Mouse (Mus musculus): ENCODE measurements around the gene Atg10.
"Not testable (repeated sequence)": the region's sequence is repeated elsewhere in the genome, so short reads cannot be mapped to it uniquely, and the experiment has no call there.

Atg10 gene

DNA sequence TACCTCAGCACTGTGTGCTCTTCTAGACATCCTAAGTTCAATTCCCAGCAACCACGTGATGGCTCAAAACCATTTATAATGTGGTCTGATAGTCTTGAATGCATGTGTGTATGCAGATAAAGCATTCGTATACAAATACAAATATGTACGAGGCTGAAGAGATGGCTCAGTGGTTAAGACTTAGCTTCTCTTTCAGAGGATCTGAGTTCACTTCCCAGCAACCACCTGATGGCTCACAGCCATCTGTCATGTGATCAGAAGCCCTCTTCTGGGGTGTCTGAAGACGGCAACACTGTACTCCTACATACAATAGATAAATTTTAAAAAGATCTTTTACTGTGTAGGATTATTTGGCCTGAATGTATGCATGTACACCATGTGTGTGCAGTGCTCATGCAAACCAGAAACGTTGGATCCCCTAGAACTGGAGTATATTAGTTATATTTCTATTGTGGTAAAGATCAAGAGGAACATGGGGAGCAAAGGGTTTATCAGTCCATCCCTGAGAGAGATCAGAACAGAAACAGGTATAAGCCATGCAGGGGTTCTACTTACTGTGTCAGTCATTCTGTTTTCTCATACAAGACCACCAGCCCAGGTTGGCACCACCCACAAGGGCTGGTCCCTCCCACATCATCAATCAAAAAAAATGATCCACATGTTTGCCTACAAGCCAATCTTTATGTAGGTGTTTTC, 296.7 kb downstream of the Atg10 start:
- Histone ChIP-seq H3K27me3 (ENCODE audit: insufficient read depth, low read length) (no peaks in the 10 kb centered on the region), H3K4me3 (replicated peaks; ENCODE audit: low read length) (no peak overlapping the region), H3K36me3 (ENCODE audit: insufficient read depth, low read length) (peaks cover 42% of the 10 kb centered on the region), H3K4me1 (replicated peaks; ENCODE audit: low read depth, low read length) (peaks cover 31% of the 10 kb centered on the region), H3K9me3 (ENCODE audit: low read length) (no peaks in the 10 kb centered on the region)
- TF ChIP-seq CTCF (conservative IDR thresholded peaks at IDR 0.05; ENCODE audit: low read length) = no peak

DNA sequence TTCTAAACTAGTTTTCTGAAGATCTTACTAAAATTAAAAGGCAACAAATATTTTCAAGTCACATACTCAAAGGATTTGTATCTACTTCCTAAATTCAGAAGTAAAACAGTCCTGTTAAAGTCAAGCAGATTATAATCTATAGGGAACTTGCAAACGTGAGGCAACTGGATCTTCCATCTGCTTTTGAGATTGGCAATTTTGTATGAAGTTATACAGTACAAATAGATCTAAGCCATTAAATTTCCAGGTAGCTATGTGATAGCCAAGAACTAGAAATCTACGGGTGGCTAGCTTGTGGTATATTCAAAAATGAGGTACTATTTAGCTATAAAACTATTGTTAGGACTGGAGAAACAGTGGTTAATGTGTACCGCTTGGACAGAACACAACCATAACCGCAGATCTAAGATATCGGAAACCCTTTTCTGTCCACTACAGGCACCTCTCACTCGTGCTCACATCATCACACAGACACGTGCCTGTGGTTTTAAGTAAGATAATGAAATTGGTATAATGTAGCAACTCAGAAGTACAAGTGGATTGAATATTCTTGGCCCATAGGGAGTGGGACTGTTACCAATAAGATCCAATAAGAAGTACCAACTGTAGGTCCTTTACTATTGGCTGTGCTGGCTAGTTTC, 297.5 kb downstream of the Atg10 start:
- Histone ChIP-seq H3K4me3 (replicated peaks; ENCODE audit: low read length) (no peak overlapping the region), H3K4me1 (replicated peaks; ENCODE audit: low read depth, low read length) (peaks cover 34% of the 10 kb centered on the region), H3K36me3 (ENCODE audit: insufficient read depth, low read length) (peaks cover 42% of the 10 kb centered on the region), H3K27me3 (ENCODE audit: insufficient read depth, low read length) (no peaks in the 10 kb centered on the region), H3K9me3 (ENCODE audit: low read length) (no peaks in the 10 kb centered on the region)
- TF ChIP-seq CTCF (conservative IDR thresholded peaks at IDR 0.05; ENCODE audit: low read length) (no peak), NANOG (IDR thresholded peaks at IDR 0.05; ENCODE audit: borderline replicate concordance, low read length) (no peak), POU5F1 (IDR thresholded peaks at IDR 0.05; ENCODE audit: borderline replicate concordance, low read length) (no peak)

DNA sequence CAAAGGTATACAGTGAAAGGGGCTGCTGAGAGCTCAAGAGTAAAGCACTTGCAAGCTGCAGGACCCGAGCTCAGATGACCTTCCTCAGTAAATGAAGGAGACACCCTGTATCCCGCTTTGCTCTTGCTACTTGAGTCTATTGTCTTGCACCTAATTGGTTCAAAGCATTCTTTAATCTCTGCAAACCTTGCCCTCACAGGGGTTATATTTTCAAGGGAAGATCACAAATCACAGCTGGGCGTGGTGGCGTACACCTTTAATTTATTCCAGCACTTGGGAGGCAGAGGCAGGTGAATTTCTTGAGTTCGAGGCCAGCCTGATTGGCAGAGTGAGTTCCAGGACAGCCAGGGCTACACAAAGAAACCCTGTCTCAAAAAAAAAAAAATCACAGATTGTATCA, 298.6 kb downstream of the Atg10 start:
- peaks cover 37% of the 10 kb centered on the region for H3K4me1 ChIP-seq (replicated peaks; ENCODE audit: low read depth, low read length)

DNA sequence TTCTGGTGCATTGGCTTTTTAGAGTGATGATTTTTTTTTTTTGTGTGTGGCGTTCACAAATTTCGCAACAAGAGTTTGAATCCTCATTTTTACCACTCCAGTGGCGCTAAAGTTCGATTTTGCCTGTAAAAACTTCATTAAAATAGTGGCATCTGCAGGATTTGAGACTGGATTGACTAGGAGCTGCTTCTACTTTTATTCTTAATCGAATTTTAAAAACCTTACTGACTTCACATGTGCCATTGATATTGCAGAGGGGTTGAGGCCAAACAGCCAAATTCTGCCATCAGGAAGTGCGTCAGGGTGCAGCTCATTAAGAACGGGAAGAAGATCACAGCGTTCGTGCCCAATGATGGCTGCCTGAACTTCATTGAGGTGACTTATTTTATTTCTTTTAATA, 299.7 kb downstream of the Atg10 start:
- Histone ChIP-seq H3K4me3 (replicated peaks; ENCODE audit: low read length) (peak overlapping the region; percentile 95), H3K27me3 (ENCODE audit: insufficient read depth, low read length) (no peaks in the 10 kb centered on the region), H3K36me3 (ENCODE audit: insufficient read depth, low read length) (peaks cover 42% of the 10 kb centered on the region), H3K4me1 (replicated peaks; ENCODE audit: low read depth, low read length) (peaks cover 37% of the 10 kb centered on the region), H3K9me3 (ENCODE audit: low read length) (no peaks in the 10 kb centered on the region)
- no peak for TF ChIP-seq POU5F1 (IDR thresholded peaks at IDR 0.05; ENCODE audit: borderline replicate concordance, low read length)
- no peak for TF ChIP-seq NANOG (IDR thresholded peaks at IDR 0.05; ENCODE audit: borderline replicate concordance, low read length)
- TF ChIP-seq CTCF (conservative IDR thresholded peaks at IDR 0.05; ENCODE audit: low read length) = no peak

More for the DNA sequence above, 298.6 kb downstream of the Atg10 start:
- peak overlapping the region; percentile 95 for H3K4me3 ChIP-seq (replicated peaks; ENCODE audit: low read length)
- no peaks in the 10 kb centered on the region for H3K27me3 ChIP-seq (ENCODE audit: insufficient read depth, low read length)
- peaks cover 42% of the 10 kb centered on the region for H3K36me3 ChIP-seq (ENCODE audit: insufficient read depth, low read length)
- no peaks in the 10 kb centered on the region for H3K9me3 ChIP-seq (ENCODE audit: low read length)
- TF ChIP-seq NANOG (IDR thresholded peaks at IDR 0.05; ENCODE audit: borderline replicate concordance, low read length) (peak; percentile 50; the same call in 1 of the 2 replicates), CTCF (conservative IDR thresholded peaks at IDR 0.05; ENCODE audit: low read length) (no peak)

DNA sequence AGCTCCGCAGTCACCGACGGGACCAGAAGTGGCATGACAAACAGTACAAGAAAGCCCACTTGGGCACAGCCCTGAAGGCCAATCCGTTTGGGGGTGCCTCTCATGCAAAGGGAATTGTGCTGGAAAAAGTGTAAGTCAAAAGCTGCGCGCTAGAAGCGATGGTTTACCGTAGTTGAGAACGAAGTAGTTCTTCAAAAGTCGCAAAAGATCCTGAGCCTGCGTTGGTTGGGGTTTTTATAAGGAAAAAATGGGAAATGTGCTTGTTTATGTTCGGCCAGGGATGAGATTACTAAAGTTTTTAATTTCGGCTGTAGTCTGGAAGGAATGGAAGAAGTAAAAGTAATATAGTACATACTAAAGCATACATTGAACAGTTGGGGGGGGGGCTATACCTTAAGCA, 300.2 kb downstream of the Atg10 start:
- H3K9me3 ChIP-seq (ENCODE audit: low read length); H3K27me3 ChIP-seq (ENCODE audit: insufficient read depth, low read length): not testable (repeated sequence)
- H3K36me3 ChIP-seq (ENCODE audit: insufficient read depth, low read length) = peaks cover 42% of the 10 kb centered on the region
- peaks cover 37% of the 10 kb centered on the region for H3K4me1 ChIP-seq (replicated peaks; ENCODE audit: low read depth, low read length)
- H3K4me3 ChIP-seq (replicated peaks; ENCODE audit: low read length) = peak overlapping the region; percentile 95

DNA sequence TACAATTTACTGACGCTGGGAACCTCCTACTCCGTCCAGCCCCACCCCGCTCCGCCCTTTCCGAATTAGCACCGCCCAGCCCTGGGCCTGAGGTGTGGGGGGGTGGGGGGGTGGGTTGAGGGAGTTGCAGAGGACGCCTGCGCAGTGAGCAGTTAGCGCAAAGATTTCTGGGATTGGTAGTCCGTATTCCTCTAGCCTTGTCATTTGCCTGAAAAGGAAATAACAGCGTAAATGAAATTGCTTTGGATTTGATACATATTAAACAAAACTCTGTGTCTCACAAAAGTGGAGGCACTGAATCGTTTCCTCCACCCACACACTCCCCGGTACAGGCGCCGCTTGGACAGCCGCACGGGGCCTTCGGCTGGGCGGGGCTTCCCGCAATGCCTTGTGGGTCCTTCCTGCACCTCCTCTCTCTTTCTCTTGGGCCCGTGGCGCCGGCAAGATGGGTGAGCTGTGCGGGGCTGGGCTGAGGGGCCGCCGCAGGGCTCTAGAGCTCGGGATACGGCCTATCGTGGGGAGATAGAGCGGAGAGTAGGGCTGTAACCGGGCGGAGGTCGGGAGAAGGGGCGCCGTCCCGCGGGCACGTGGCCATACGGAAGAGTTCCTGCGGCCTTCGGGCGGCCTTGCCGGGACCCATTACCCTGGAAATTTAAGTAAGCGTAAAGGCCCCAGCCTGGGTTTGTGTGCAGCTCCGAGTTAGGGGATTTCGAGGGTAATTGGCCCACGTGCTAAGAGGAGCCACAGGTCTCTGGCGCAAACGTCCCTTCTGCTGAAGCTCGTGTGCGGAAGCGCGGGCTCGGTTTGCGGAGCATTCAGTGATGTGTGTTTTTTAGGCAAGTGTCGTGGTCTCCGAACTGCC, 300.8 kb downstream of the Atg10 start, which contains the start of gene Rps23:
Rps23 (plus strand) TSS at position 208 of the 862 bp plus-strand sequence.
- peaks cover 42% of the 10 kb centered on the region for H3K36me3 ChIP-seq (ENCODE audit: insufficient read depth, low read length)
- TF ChIP-seq NANOG (IDR thresholded peaks at IDR 0.05; ENCODE audit: borderline replicate concordance, low read length) (no peak), CTCF (conservative IDR thresholded peaks at IDR 0.05; ENCODE audit: low read length) (no peak), POU5F1 (IDR thresholded peaks at IDR 0.05; ENCODE audit: borderline replicate concordance, low read length) (no peak)
- no peaks in the 10 kb centered on the region for H3K27me3 ChIP-seq (ENCODE audit: insufficient read depth, low read length)
- no peaks in the 10 kb centered on the region for H3K9me3 ChIP-seq (ENCODE audit: low read length)
- peaks cover 36% of the 10 kb centered on the region for H3K4me1 ChIP-seq (replicated peaks; ENCODE audit: low read depth, low read length)
- H3K4me3 ChIP-seq (replicated peaks; ENCODE audit: low read length) = peak within 1 kb of the TSS; percentile 95

DNA sequence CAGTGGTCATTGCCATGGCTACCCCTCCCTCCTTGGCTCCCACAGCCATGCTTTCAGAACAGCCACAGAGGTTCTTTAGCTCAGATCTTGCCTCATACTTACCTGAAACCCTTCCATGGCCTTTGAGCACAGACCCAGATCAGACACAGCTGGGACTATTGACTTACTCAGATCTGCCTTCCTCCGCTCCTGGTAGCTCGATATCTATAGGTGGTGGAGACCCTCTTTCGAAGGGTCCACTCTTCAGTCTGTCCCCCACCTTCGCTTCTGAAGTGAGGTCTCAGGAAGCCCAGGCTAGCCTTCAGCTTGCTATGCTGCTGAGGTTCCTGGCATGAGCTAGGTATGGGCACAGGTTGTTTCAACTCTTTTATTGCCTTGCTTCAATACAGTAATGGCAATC, 309.0 kb downstream of the Atg10 start:
- peaks cover 8% of the 10 kb centered on the region for H3K4me1 ChIP-seq (replicated peaks; ENCODE audit: low read depth, low read length)
- TF ChIP-seq CTCF (conservative IDR thresholded peaks at IDR 0.05; ENCODE audit: low read length) = no peak
- TF ChIP-seq POU5F1 (IDR thresholded peaks at IDR 0.05; ENCODE audit: borderline replicate concordance, low read length) = no peak
- TF ChIP-seq NANOG (IDR thresholded peaks at IDR 0.05; ENCODE audit: borderline replicate concordance, low read length) = no peak

DNA sequence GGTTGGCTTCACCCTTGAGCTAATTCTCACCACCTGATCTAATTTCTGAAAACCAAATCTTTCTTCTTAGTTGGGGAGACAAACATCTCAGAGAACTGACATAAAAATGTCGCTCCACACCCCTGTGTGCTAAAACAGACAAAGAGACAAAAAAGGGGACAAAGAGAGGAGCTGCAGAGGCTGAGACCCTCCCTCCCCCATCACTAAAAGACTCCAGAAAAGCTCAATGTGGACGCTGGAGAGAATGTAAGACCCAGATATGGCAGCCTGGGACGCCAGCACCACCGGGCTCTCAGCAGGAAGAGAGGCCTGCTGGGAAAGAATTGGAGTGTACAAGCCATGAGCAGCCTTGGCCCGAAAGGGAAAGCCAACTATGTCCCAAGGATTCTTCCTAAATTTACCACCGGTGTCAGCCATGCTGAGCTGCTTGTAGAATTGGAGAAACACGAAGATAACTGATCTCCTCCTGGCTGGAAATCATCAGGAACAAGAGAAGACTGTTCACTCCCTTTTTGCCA, 310.0 kb downstream of the Atg10 start:
- Histone ChIP-seq H3K4me3 (replicated peaks; ENCODE audit: low read length) (no peak overlapping the region), H3K27me3 (ENCODE audit: insufficient read depth, low read length) (no peaks in the 10 kb centered on the region), H3K4me1 (replicated peaks; ENCODE audit: low read depth, low read length) (peaks cover 8% of the 10 kb centered on the region), H3K36me3 (ENCODE audit: insufficient read depth, low read length) (no peaks in the 10 kb centered on the region), H3K9me3 (ENCODE audit: low read length) (no peaks in the 10 kb centered on the region)
- no peak for TF ChIP-seq POU5F1 (IDR thresholded peaks at IDR 0.05; ENCODE audit: borderline replicate concordance, low read length)
- TF ChIP-seq CTCF (conservative IDR thresholded peaks at IDR 0.05; ENCODE audit: low read length) = no peak
- no peak for TF ChIP-seq NANOG (IDR thresholded peaks at IDR 0.05; ENCODE audit: borderline replicate concordance, low read length)

More for the DNA sequence above, 309.0 kb downstream of the Atg10 start:
- H3K9me3 ChIP-seq (ENCODE audit: low read length) = no peaks in the 10 kb centered on the region
- no peaks in the 10 kb centered on the region for H3K36me3 ChIP-seq (ENCODE audit: insufficient read depth, low read length)
- H3K4me3 ChIP-seq (replicated peaks; ENCODE audit: low read length) = no peak overlapping the region
- H3K27me3 ChIP-seq (ENCODE audit: insufficient read depth, low read length) = no peaks in the 10 kb centered on the region

Data from E14TG2a.4 (cell line).